Mouse (Mus musculus) hindbrain, embryonic 13.5 days (tissue): Measurements from ENCODE around the gene Gars. TPM values are rescaled to one million over a fixed set of nuclear protein-coding genes. Genes with fewer than 3 reads are reported as not detected.
A peak's percentile ranks its signal among the peaks of the same experiment; 100 is the strongest.

ENCODE experiments used
- ATAC-seq: fragments of 200-750 bp; cut with Nextera tagmentation; 2 replicates; pipeline ENCODE4 v1.8.0; 2017; ENCODE audit warnings: moderate TSS enrichment; ENCODE audit not compliant: low FRiP score
- H3K27ac ChIP-seq: fragments of 300-500 bp; sonication (generic); 2 replicates; pipeline ENCODE4 v1.5.1; 2015; ENCODE audit warnings: inconsistent platforms, mild to moderate bottlenecking, moderate library complexity
- H3K27me3 ChIP-seq: fragments of 300-500 bp; sonication (generic); 2 replicates; pipeline ENCODE4 v1.6.1; 2015; ENCODE audit warnings: mild to moderate bottlenecking, inconsistent platforms
- H3K36me3 ChIP-seq: fragments of 300-500 bp; sonication (generic); 2 replicates; pipeline ENCODE4 v1.6.1; 2015; ENCODE audit warnings: mild to moderate bottlenecking, inconsistent platforms
- H3K4me1 ChIP-seq: fragments of 300-500 bp; sonication (generic); replicated peaks from 2 replicates; pipeline ENCODE4 v1.6.1; 2015; ENCODE audit warnings: inconsistent platforms
- H3K4me2 ChIP-seq: fragments of 300-500 bp; sonication (generic); 2 replicates; pipeline ENCODE4 v1.6.1; 2015; ENCODE audit warnings: inconsistent platforms, mild to moderate bottlenecking, moderate library complexity
- H3K4me3 ChIP-seq: fragments of 300-500 bp; sonication (generic); 2 replicates; pipeline ENCODE4 v1.5.1; 2015; ENCODE audit warnings: mild to moderate bottlenecking, inconsistent platforms
- H3K9ac ChIP-seq: fragments of 300-500 bp; sonication (generic); 2 replicates; pipeline ENCODE4 v1.6.1; 2015; ENCODE audit warnings: mild to moderate bottlenecking, inconsistent platforms
- H3K9me3 ChIP-seq: fragments of 300-500 bp; sonication (generic); 2 replicates; pipeline ENCODE4 v1.6.1; 2016; ENCODE audit warnings: inconsistent platforms
- WGBS: fragments of 180-500 bp; shearing (Covaris S2); methylation state at CpG from one replicate; pipeline ENCODE4 v1.1.7; 2015; 5-methylcytosine and 5-hydroxymethylcytosine counted together
- polyA plus RNA-seq: library from polyadenylated mRNA; unstranded; fragments of >200 nt; fragmentation: Nextera tagmentation; extraction: Ambion mirVana; gene quantifications from 2 replicates; pipeline ENCODE4 v1.2.1, GENCODE M21; 2015

Gene Gars
- 201 and 209 TPM in 2 replicates for polyA plus RNA-seq

- under 1% methylated on average over 87 of the region's 87 CpGs for WGBS
- peaks cover 14% of the 10 kb centered on the region for H3K27me3 ChIP-seq
- peaks cover 25% of the 10 kb centered on the region for H3K4me1 ChIP-seq
- peak; percentile 97 for ATAC-seq
- H3K4me2 ChIP-seq = peak within 1 kb of the TSS; percentile 83
- H3K36me3 ChIP-seq = no peaks in the 10 kb centered on the region
- H3K27ac ChIP-seq = peak within 1 kb of the TSS; percentile 97
- peak within 1 kb of the TSS; percentile 91 for H3K4me3 ChIP-seq
- H3K9me3 ChIP-seq = no peaks in the 10 kb centered on the region
- peak within 1 kb of the TSS; percentile 98 for H3K9ac ChIP-seq
These were observed at the start of gene Gars for GRCm38 (mm10) chr6:55037799-55038670. Gene Gars, plus strand, starts transcription at chr6:55038007.

DNA sequence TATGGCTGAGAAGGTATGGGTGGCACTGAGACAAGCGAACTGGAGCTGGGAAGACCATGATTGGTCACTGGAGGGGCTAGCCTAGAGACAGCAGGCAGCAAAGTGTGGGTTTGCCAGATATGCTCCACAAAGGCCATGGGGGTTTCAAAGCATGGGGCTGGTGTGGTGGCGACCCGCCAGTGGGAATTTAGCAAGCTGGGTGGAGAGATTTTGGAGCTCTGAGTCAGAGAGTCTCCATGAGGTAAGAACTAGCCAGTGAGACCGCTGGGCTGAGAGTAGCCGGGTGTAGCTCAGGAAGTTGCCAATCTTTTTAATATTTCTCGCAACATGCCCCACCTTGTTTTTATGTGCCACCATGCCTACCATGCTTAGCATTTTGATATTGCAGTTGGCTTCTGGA, 49.7 kb upstream of the Gars start:
- ATAC-seq = no peak
- Histone ChIP-seq H3K4me2 (no peak overlapping the region), H3K4me1 (peaks cover 12% of the 10 kb centered on the region), H3K9me3 (no peaks in the 10 kb centered on the region), H3K27ac (no peak overlapping the region), H3K27me3 (no peaks in the 10 kb centered on the region), H3K9ac (no peak overlapping the region), H3K36me3 (no peaks in the 10 kb centered on the region; the same call in none of the 2 replicates), H3K4me3 (no peak overlapping the region)
- 93% methylated on average over 6 of the region's 6 CpGs for WGBS

DNA sequence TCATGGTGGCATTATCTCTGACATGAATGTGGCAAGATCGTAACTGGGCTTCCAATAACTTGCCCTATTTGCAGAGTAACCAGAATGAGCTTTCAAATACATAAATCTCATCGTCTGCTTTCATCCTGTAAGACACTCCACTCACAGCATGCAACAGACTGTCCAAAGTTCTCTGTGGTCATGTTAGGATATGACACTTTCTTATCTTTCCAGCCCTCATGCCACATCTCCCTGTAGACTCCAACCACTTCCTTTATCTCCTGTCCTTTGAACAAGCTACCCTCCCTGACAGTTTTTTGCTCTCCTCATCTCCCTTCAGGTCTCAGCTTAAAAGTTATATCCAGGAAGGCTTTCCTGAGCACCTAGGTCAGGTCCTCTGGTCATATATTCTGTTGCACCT, 46.6 kb upstream of the Gars start:
- Histone ChIP-seq H3K27me3 (no peaks in the 10 kb centered on the region), H3K4me3 (no peak overlapping the region), H3K9ac (no peak overlapping the region), H3K4me1 (peaks cover 12% of the 10 kb centered on the region), H3K9me3 (no peaks in the 10 kb centered on the region), H3K4me2 (0 out of 2 replicates have a peak overlapping the region, but pooled peaks have one; percentile 78), H3K36me3 (no peaks in the 10 kb centered on the region), H3K27ac (no peak overlapping the region)
- no peak for ATAC-seq
- 88% methylated on average over 2 of the region's 2 CpGs for WGBS

DNA sequence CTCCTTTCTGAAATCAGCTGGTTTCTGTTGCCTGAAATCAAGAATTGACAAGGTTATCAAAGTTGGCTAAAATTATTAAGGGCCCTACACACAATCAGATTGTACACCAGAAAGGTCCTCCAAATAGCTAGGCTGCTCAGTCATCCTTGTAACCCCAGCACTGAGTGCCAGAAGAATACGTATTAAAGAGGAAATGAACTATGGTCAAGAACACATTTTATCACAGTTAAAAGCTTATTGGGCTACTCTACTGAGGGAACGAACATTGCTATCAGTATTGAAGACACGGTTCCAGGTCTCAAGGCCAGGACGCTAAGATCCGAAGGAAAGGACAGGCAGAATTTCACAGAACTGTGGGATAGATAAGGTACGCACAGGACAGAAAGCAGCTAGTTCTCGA, 45.7 kb upstream of the Gars start:
- peaks cover 12% of the 10 kb centered on the region for H3K4me1 ChIP-seq
- H3K27ac ChIP-seq = peak overlapping the region; percentile 79
- no peaks in the 10 kb centered on the region for H3K9me3 ChIP-seq
- WGBS = 8% methylated on average over 7 of the region's 7 CpGs
- H3K9ac ChIP-seq = peak overlapping the region; percentile 75
- no peak for ATAC-seq
- H3K4me3 ChIP-seq = peak overlapping the region; percentile 58
- no peaks in the 10 kb centered on the region for H3K36me3 ChIP-seq
- no peaks in the 10 kb centered on the region for H3K27me3 ChIP-seq
- peak overlapping the region; percentile 78 for H3K4me2 ChIP-seq

DNA sequence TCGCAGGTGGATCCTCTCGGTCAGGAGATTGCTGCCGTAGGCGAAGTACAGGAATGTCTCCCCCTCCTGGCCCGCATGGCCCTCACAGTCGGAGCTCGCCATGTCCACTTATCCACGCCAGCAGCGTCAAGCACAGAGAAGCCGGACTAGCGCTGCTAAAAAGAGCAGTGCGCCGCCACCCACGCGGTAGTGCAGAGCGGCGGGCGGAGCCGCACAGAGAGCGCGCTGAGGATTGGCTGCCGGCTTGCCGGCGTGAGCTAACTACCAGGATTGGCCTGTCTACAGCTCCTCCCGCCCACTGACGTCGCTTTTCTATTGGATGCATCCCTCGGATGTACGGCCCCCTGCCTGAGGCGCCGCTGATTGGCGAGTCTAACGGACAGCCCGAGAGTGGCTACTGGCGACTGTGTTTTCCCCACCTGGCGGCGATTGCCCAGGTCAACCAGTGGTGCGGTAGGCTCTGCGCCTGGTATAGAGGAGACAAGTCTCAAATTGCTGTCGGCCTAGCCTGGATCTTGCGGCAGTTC, 45.0 kb upstream of the Gars start, which contains the start of gene Ggct:
Ggct (minus strand) TSS at position 217 of the 527 bp plus-strand sequence.
- Histone ChIP-seq H3K4me3 (peak within 1 kb of the TSS; percentile 58), H3K27ac (peak within 1 kb of the TSS; percentile 79), H3K9me3 (no peaks in the 10 kb centered on the region), H3K36me3 (no peaks in the 10 kb centered on the region), H3K4me2 (peak within 1 kb of the TSS; percentile 78), H3K27me3 (no peaks in the 10 kb centered on the region), H3K9ac (peak within 1 kb of the TSS; percentile 75), H3K4me1 (peaks cover 12% of the 10 kb centered on the region)
- ATAC-seq = peak; percentile 100
- WGBS = under 1% methylated on average over 41 of the region's 41 CpGs

- no peak overlapping the region for H3K4me3 ChIP-seq
- H3K9ac ChIP-seq = no peak overlapping the region
- WGBS = 84% methylated on average over 3 of the region's 3 CpGs
- H3K27me3 ChIP-seq = no peaks in the 10 kb centered on the region
- H3K36me3 ChIP-seq = no peaks in the 10 kb centered on the region
- H3K4me2 ChIP-seq = no peak overlapping the region
- no peaks in the 10 kb centered on the region for H3K9me3 ChIP-seq
- peaks cover 10% of the 10 kb centered on the region for H3K4me1 ChIP-seq
- no peak for ATAC-seq
- H3K27ac ChIP-seq = no peak overlapping the region
These were observed 41.4 kb upstream of the Gars start for GRCm38 (mm10) chr6:54996361-54996760.

- 85% methylated on average over 6 of the region's 6 CpGs for WGBS
- Histone ChIP-seq H3K27ac (no peak overlapping the region), H3K27me3 (no peaks in the 10 kb centered on the region), H3K4me1 (no peaks in the 10 kb centered on the region), H3K9me3 (no peaks in the 10 kb centered on the region), H3K4me3 (no peak overlapping the region), H3K4me2 (no peak overlapping the region), H3K9ac (no peak overlapping the region), H3K36me3 (no peaks in the 10 kb centered on the region)
- no peak for ATAC-seq
These were observed 40.1 kb upstream of the Gars start for GRCm38 (mm10) chr6:54997726-54998125.

DNA sequence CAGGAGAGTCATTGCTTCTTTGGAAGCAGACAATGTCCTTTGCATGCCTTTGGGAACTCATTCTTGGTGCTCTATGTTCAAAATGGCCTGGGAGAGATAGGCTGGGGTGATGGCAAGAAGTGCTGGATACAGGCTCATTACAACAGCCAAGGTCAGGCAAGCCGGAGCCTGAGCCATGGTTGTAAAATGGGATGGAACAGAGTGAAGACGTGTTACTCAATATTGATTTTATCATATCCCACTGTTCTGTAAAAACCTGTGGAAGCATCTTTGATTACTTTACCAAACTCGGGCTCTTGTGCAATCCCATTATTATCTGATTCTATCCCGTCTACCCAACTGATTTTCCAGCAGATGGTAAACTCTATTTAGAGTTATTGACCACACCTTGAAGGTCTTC, 36.5 kb upstream of the Gars start:
- Histone ChIP-seq H3K4me2 (no peak overlapping the region), H3K27ac (no peak overlapping the region), H3K4me1 (no peaks in the 10 kb centered on the region), H3K9ac (no peak overlapping the region), H3K27me3 (no peaks in the 10 kb centered on the region), H3K9me3 (no peaks in the 10 kb centered on the region), H3K36me3 (no peaks in the 10 kb centered on the region), H3K4me3 (no peak overlapping the region)
- 88% methylated on average over 4 of the region's 4 CpGs for WGBS
- no peak for ATAC-seq

GRCm38 (mm10) chr6:55002438-55002837, 35.4 kb upstream of the Gars start:
- Histone ChIP-seq H3K9me3 (no peaks in the 10 kb centered on the region), H3K4me1 (no peaks in the 10 kb centered on the region), H3K4me2 (no peak overlapping the region), H3K27ac (no peak overlapping the region), H3K27me3 (no peaks in the 10 kb centered on the region), H3K4me3 (no peak overlapping the region), H3K36me3 (no peaks in the 10 kb centered on the region), H3K9ac (no peak overlapping the region)
- 75% methylated on average over 4 of the region's 4 CpGs for WGBS
- ATAC-seq = no peak

DNA sequence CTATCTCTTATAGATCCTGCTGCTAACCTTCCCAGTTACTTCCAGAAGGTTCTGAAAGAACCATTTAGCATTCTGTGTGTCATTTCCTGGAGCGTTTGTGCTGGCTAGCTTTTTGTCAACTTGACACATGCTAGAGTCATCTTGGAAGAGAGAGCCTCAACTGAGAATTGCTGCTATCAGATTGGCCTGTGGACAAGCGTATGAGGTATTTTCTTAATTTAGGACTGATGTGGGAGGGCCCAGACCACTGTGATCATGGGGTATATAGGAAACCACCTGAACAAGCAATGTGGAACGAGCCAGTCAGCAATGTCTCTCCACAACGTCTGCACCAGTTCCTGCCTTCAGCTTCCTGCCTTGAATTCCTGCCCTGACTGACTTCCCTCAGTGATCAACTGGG, 34.2 kb upstream of the Gars start:
- Histone ChIP-seq H3K27me3 (0 out of 2 replicates have a peak, but pooled peaks cover 3% of the 10 kb centered on the region), H3K4me1 (no peaks in the 10 kb centered on the region), H3K4me2 (no peak overlapping the region), H3K27ac (no peak overlapping the region), H3K9ac (no peak overlapping the region), H3K36me3 (no peaks in the 10 kb centered on the region), H3K9me3 (no peaks in the 10 kb centered on the region), H3K4me3 (no peak overlapping the region)
- whole genome bisulfite sequencing = 83% methylated on average over 4 of the region's 4 CpGs
- ATAC-seq = no peak

DNA sequence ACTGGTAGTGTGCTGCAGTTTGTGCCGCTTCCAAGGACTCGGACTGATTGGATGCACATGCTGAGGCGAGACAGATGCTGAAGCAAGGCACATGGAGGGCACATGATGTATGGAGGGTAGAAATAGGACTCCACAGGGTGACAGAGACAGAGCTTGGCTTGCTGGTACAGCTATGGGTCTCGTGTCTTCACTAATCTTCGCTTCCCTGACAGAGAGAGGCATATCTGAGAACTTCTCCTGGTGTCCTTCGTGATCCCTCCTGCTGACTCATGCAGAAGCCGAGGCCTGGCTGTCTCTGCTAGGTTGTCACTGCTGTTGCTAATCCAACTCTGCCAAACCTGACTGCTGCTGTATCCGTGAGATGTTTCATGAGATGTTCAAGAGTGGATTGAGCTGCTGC, 29.4 kb upstream of the Gars start:
- Histone ChIP-seq H3K4me3 (no peak overlapping the region), H3K4me2 (no peak overlapping the region), H3K9me3 (no peaks in the 10 kb centered on the region), H3K9ac (no peak overlapping the region), H3K36me3 (no peaks in the 10 kb centered on the region), H3K27me3 (0 out of 2 replicates have a peak, but pooled peaks cover 4% of the 10 kb centered on the region), H3K27ac (no peak overlapping the region), H3K4me1 (peaks cover 11% of the 10 kb centered on the region)
- no peak for ATAC-seq
- WGBS = 83% methylated on average over 8 of the region's 8 CpGs

DNA sequence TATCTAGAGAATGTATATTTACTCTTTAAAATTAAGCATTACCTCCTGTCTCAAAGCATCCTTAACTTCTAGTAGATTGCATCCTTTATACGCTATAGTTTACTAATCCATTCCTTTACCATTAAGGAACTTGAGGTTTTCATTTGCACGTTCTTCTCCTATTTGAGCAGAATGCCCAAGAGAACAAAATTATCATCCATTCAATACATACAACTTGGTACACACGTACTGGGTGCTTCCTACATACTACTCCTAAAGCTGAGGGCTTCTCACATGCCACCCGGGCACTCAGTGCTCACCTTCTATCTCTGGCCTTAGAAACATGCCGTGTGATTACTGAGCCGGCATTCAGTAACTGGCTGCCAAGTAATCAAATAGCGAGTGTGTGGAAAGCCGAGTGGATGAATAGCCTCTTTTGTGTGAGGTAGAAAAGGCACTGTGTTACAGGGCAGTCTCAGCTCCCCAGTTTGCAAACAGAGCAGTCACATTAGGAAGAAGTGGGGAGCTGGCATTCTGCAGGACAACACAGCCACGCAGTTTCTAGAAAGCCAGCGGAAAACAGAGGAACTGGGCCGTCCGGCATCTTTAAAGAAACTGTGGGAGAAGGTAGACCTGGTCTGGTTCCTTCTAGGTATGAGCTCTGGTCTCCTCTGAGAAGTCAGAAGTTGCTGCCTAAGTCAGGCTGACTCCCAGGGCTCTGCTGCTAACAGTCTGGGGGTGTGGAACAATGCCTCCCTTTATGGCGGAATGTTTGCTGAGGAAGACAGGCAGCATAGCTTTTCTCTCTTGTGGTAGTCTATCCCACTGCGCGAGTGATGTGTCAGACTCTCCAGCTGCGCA, 28.2 kb upstream of the Gars start:
- peak overlapping the region; percentile 88 for H3K27ac ChIP-seq
- H3K4me2 ChIP-seq = peak overlapping the region; percentile 44
- H3K4me3 ChIP-seq = peak overlapping the region; percentile 25
- ATAC-seq = peak; percentile 84
- 10% methylated on average over 16 of the region's 16 CpGs for WGBS
- H3K36me3 ChIP-seq = no peaks in the 10 kb centered on the region
- H3K9me3 ChIP-seq = 0 out of 2 replicates have a peak, but pooled peaks cover 4% of the 10 kb centered on the region
- 0 out of 2 replicates have a peak, but pooled peaks cover 4% of the 10 kb centered on the region for H3K27me3 ChIP-seq
- H3K4me1 ChIP-seq = peaks cover 11% of the 10 kb centered on the region
- H3K9ac ChIP-seq = peak overlapping the region; percentile 29; the same call in 1 of the 2 replicates
